Mouse (Mus musculus): ENCODE measurements around the gene Tmem132e. TPM values are rescaled to one million over a fixed set of nuclear protein-coding genes. Genes with fewer than 3 reads are reported as not detected.

The Tmem132e gene
- total RNA-seq (2015; ENCODE audit: low replicate concordance) (1.3 TPM in 1 of 2 replicates, not detected in the other), total RNA-seq (2017; ENCODE audit: low replicate concordance) (0.51 and 2.0 TPM in 2 replicates)

DNA sequence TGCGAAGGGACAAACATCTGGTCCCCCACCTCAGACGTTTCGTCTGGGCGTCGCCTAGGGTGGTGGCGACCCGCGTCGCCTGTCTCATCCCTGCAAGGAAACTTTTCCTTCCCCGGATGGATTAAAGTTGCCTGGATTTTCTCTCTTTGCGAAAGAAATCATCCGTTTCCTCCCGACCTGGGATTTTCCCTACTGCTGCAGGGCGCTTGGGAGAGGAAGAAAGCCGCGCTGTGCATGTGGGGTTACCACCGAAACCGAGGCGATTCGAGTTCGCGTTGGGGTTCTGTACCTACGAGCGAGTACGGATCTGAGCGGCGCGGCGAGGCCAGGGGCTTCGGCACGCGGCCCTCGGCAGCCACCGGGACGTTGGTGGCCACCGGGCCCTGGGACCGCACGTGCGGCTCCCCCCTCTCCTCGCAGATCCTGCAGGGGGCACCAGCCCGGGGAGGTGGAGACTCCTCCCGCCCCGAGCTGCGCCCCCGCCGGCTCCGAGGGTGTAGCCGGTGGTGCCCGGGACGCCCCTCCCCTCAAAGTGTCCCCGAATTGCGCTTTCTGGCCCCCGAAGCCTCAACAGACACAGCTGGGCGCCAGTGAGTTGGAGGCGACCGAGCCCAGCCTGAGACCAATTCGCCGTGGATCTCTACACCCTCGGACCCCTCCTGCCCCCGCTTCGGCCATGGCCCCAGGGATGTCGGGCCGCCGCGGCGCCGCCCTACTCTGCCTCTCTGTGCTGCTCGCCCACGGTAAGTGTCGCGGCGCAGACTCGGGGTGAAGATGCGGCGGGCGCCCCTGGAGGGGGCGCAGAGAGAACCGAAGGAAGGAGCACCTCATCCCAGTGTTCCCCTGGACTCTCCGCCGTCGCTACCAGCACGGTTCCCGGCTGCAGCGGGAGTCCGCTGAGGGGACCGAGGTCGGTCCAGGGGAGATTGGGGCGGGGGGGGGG, at the start of gene Tmem132e:
Tmem132e (plus strand) TSS at position 530 of the 943 bp plus-strand sequence.
- ATAC-seq (replicated peaks; ENCODE audit: low FRiP score, poor library complexity, severe bottlenecking): no peak

DNA sequence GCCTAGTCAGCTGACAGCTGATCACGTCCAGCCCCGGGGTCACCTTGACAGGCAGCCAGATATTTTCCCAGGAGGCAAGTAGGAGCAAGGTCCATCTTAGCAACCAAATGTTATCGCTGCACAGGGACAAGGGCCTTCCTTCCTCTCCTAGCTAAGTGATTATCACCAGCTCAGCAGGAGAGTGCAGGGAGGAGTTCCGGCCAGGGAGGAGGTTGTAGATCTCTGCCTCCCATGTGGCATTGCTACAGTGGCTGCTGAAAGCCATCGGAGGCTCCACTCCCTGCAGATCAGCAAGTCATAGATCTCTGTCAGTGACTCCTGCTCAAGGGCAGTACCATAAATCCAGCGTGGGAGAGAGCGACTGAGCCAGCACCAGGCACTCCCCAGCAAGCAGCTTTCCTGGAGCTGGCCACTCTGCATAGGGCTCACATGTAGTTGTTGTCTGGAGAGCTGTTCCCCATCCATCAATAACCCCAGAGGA, 48.7 kb upstream of the Tmem132e start:
- ATAC-seq (replicated peaks; ENCODE audit: low FRiP score, poor library complexity, severe bottlenecking): no peak

DNA sequence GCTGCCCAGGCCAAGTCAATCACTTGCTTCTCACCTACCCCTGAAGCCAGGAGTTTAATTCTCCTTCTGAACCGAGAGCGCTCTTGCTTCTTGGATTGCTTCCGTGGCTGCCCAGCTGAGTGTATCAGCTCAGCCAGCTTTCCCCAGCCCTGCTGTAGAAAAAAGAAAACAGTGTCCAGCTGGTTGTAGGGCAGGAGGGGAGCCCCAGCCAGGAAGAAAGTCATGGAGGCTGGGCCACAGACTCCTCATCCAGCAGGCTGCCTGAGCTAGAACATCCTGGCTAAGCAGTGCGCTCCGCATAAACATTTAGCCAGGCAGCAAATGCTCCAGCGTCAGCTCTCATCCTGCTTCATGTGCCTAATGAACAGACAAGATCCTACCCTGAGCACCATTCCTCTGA, 48.3 kb upstream of the Tmem132e start:
- no peak for ATAC-seq (replicated peaks; ENCODE audit: low FRiP score, poor library complexity, severe bottlenecking)

DNA sequence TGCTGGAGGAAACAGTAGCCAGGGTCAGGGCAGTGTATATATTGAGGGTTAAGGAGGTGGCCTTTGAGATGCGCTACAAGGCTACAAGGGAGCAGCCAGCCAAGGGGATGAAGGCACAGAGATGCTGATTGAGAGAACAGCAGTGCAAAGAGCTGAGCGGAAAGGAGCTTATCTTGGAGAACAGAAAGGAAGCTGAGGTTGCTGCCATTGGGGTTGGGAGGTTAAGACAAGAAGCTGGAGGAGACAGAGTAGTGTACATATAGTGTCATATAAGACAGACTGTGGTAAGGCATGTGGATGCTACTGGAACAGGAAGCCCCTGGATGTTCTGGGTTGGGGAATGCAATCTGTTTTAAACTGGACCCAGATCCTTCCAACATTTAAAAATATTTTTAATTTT, 47.8 kb upstream of the Tmem132e start:
- ATAC-seq (replicated peaks; ENCODE audit: low FRiP score, poor library complexity, severe bottlenecking): no peak

DNA sequence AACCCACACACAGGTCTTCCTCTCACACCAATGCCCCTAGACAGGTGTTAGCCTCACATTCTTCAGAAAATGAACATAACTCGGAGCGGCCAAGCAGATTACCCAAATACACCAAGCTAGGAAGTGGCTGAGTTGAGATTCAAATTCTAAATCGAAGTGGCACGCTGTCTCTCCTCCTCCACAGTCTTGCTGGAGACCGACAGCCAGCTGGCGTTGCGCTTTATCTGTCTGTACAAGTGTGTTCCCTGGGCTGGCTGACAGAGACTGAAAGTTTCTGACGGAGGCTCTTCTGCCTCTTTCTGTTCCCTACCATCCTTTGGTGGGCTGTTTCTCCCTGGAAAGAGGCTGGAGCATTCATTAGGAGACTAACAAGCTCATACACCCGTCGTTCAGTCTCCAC, 37.7 kb upstream of the Tmem132e start:
- ATAC-seq (replicated peaks; ENCODE audit: low FRiP score, poor library complexity, severe bottlenecking): no peak

DNA sequence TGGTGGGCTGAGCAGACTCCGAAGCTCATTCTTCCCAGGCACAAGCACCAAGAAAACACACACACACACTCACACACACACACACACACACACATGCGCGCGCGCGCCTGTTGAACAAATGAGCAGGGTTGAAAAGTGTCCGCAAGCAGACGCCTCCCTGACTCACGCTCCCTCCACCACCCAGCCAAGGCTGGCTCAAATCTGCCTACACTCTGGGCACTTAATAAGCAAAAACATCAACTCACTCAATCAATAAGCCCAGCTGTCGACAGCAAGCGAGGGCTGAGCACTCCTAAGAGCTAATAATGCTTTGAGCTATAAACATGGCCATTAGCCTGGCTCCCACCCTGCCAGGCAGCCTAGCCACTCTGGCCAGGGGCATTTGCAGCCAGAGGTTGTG, 18.5 kb upstream of the Tmem132e start:
- no peak for ATAC-seq (replicated peaks; ENCODE audit: low FRiP score, poor library complexity, severe bottlenecking)

DNA sequence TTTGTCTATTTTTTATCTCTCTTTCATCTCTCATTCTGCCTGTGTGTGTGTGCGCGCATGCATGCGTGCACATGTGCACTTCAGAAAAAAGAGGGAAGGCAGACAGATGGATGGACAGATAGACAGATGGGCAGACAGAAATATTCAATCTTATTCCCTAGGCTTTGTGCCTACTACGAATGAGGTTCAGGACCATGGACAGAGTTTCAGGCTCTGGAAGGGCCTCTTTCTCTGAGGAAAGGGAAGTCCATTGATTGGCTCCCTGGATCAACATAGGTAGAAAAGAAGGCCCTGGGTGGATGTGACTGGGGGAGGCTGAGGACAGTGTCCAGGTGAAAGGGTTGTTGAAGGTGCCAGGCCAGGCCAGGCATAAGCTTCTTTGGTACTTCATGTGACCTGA, 17.1 kb upstream of the Tmem132e start:
- no peak for ATAC-seq (replicated peaks; ENCODE audit: low FRiP score, poor library complexity, severe bottlenecking)

DNA sequence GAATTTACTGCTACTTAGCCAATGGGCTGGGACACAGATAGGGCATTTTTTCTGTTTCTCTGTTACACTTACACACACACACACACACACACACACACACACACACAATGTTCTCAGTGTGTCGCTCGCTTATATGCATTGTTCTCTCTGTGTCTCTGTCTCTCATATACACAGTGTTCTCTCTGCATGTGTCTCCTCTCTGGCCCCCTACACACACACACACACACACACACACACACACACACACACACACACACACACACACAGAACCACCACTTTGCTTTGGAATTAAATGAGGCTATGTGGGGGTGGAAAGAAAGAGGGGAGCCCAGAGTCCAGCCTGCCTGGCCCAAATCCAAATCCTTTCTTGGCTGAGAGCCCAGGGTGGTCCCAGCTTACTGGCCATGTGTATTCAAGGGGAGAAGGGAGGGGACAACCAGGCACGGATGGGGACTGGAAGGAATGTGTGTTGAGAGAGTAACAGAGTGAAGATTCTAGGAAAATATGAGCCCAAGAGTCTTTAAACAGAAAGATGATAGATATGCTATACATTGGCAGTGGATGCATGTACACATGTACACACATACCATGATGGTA, 8.0 kb upstream of the Tmem132e start:
- ATAC-seq (replicated peaks; ENCODE audit: low FRiP score, poor library complexity, severe bottlenecking): no peak

DNA sequence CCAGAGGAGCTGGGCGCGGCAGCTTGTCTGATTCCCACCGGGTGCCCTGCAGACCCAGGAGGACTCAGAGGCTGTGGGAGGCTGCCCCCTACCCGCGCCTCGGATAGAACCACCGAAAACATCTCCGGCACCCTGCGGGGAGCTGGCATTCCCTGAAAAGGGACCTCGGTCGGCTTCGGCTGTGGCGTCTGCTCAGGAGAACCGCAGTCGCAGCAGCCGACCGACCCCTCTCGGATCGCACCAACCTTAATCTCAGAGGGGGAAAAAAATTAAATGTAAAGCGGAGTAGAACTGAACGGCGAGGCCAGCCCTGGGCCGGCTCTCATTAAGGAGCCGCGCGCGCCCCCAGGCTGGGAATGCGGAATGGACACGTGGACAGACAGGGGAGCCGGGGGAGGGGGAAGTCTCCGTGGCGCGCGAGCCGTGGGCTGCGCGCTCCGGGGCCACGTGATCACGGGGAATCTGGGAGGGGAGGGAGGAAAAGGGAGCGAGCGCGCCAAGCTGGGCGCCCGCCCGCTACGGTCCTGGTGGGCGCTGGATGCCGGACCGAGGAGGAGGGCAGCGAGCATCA, 1.6 kb upstream of the Tmem132e start:
- ATAC-seq (replicated peaks; ENCODE audit: low FRiP score, poor library complexity, severe bottlenecking): no peak

DNA sequence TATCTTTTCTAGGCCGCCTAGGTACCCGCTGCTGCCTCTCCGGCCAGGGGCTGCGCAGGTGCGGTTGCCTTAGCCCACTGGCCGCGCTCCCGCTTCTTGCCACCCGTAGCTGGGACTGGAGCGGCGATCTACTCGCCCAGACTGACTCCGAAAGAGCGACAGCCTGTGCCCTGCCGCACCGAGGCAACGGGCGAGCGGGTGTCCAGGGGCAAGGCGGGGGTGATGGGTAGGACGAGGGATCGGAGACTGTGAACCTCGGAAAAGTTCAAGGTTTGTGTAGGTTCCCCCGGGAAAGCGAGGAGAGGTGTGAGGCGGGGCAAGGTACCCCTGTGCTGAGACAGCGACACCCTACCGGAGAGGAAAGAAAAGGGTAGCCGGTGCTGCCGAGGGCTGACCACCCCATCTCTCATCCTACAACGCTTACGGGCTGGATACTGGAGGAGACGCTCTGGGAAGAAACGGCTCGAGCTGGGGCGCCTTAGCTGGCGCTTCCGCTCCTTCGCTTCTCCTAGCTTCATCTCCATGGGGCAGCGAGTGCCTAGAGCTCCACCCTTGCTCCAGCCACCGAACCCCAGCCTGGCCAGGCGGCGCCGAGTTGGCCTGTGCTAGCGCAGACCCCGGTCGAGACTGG, 874 bp upstream of the Tmem132e start:
- ATAC-seq (replicated peaks; ENCODE audit: low FRiP score, poor library complexity, severe bottlenecking): no peak

DNA sequence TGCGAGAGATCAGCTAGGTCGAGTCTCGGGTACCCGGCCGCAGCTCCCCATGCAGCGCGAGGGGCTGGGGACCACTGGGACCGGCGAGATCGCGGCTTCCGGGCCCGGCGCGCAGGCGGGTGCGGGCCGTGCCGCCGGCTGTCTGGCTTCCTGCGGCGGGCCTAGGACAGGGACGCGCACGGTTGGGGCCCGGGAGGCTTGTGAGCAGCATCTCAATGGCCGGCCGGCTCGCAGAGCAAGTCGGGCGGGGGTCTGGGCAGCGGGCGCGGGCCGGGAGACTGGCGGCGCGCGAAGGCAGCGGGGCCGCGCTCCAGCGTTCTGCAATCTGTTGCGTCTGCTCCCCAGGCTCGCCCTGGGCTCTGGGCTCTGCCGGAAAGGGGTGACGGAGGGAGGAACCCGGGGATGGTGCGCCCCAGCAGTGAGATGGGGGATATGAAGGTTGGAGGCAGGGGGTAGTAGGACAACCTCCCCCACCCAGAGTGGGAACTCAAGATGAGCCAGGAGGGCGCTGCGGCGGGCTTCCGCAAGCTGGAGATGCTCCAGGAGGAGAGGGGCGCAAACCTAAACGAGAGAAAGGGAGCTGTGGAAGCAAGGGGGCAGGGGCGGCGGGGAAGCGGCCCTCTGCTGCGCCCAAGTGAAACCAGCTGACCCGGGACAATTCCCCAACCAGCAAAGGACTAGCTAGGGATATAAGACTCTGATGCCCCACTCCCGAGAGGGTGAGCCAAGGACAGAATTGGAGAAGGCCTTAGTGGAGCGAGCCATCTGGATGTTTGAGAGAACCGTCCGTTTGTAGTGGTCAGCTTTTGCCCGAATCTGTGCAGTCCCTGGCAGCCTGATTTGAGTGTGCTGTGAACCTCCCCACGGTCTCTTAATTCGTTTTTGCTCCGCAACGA, 944 bp downstream of the Tmem132e start:
- no peak for ATAC-seq (replicated peaks; ENCODE audit: low FRiP score, poor library complexity, severe bottlenecking)

DNA sequence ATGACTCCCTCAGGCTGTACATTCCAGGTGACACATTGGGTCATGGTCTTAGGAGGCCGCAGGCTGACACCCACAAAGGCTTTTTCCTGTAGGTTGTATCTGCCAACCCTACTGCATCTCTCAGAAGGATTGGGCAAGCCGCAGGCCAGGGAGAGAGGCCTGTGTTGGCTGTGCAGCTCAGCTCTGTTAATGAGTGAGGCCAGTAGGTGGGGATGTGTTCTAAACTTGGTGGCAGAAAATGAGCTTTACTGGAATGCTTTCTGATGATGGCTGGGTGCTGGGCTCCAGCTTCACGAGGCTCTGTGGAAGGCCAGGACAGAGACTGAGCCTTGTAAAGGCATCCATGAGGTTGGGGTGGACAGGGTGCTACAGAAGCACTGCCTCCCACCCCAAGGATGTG, 3.6 kb downstream of the Tmem132e start:
- no peak for ATAC-seq (replicated peaks; ENCODE audit: low FRiP score, poor library complexity, severe bottlenecking)

DNA sequence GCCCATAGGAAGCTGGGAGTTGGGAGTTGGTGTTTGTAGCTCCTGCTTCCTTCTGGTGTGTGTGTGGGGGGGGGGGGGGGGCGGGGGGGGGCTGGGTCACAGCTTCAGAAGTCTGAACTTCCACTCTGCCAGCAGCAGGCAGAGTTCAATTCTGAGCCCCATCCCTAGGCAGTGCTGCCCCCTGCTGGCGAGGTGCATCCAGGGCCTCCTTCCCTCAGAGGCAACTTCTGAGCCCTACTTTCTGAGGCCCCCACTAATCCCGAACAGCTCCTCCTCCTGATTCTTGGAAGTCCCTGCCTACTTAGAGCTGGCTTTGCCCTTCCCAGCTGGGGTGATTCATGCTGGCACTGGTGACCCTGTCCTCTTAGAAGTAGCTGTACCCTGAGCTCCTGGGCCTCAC, 10.9 kb downstream of the Tmem132e start:
- no peak for ATAC-seq (replicated peaks; ENCODE audit: low FRiP score, poor library complexity, severe bottlenecking)

DNA sequence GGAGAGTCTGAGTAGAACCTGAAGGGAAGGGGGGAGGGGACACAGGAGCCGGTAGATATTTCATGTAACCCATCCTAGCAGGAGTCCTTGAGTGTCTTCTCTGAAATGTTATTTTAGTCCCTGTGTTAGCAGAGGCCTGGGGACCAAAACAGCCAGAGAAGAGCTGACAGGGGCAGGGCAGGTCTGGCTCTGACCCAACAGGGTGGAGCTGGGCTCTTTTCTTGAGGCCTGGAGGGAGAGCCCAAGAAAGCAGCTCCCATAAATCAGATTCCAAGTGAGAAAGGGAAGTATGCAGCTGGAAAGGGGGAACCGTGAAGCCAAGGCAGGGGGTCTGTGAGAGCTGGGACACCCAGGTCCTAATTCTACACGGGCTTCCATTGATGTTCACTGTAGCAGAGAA, 16.9 kb downstream of the Tmem132e start:
- no peak for ATAC-seq (replicated peaks; ENCODE audit: low FRiP score, poor library complexity, severe bottlenecking)

DNA sequence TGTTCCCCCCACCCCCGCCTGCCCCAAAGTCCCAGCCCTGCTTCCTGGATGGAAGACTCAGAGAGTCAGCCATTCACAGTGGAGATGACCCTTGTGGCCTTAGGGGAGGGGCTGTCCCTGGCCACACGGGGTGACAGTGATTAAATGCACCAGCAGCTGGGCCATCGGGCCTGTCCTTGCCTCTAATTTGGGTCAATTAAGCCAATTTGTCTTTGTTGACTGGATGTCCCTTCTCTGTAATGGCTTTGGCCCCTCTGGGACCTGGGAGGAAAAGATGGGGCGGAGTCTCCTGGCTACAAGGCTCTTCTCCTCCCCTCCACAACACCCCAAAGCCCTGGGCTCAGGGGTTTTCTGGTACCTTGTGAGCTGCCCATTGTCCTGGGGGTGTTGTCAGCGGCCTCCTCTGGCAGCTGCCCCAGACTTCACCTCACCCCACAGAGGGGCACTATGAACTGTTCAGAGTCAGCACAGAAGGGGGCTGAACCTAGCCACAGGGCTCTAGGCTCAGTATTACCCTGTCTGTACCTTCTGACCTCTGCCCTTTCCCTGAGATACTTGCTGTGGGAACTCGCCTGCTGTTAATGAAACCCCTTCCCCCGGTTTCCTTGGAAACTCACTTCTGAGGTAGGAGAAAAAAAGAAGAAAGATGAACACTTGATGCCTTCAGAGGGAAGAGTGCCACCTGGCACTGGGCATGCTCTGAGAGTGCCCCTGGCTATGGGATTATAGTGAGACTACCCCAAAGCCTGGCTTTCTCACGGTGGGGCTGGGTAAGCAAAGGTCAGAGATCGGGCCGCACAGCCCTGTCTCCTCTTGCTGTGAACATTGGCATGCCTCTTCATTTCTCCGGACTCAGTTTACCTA, 17.9 kb downstream of the Tmem132e start:
- ATAC-seq (replicated peaks; ENCODE audit: low FRiP score, poor library complexity, severe bottlenecking): no peak

DNA sequence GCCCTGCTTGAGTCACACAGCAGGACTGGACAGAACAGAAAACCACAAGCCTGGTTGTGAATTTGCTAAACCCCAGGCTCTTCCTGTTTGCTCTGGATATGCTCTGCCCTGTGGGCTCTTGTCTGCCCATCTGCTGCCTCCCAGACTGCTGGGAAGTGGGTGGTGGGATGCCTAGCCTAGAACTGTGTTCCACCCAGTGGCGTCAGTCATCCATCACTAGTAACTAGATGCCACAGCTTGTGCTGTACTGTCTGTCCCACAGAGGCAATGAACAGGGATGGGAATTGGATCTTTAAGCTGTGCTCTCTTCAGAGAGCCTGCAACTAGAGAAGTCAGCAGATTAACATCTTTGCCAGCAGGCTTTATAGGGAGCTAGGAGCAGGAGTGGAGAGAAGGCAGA, 23.8 kb downstream of the Tmem132e start:
- no peak for ATAC-seq (replicated peaks; ENCODE audit: low FRiP score, poor library complexity, severe bottlenecking)

DNA sequence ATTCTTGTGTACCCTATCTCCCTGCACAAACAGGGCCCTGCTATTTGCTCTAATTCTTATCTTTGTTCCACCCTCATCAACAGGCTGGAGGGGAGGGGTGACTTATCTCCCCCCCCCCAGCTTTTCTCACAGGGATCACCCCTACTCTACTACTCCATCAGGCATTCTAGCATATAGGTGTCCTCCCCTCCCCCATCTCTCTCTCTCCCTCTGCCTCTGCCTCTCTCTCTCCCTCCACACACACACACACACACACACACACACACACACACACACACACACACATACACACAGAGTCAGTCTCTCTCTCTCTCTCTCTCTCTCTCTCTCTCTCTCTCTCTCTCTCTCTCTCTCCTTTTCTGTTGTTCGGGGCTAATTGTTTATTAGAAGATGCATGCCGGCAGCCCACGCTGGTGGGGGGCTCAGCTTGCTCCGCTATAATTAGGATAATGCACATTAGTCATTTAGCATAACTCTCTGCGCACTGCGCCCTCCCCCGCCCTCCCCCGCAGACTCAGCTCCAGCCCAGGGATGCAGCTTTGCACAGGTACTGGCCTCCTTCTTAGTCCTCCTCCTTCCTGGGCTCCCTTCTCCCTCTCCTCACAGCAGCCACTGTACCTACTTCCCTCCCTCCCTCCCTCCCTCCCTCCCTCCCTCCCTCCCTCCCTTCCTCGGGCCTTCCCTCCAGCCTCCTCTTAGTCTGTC, 29.8 kb downstream of the Tmem132e start:
- ATAC-seq (replicated peaks; ENCODE audit: low FRiP score, poor library complexity, severe bottlenecking): no peak

DNA sequence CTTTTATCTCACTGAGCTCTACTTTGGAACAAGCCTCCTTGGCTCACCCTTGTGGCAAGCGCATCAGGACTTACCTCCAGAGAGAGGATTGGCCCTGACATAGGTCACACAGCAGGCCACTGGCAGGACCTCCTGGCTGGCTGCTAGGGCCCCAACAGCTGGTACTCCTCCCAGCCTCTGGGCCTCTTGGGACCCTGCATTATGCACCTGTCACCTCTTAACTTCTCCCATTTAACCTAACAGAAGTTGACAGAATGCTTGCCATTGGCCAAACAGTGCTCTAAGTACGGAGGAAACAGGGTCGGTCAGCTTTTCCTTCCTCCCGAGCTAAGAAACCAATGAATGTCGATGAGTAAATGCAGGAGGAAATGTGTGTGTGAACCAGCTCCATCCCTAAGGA, 33.2 kb downstream of the Tmem132e start:
- no peak for ATAC-seq (replicated peaks; ENCODE audit: low FRiP score, poor library complexity, severe bottlenecking)

Measured in erythroid progenitor cell, adult 5-6 weeks (primary cell).